Mouse (Mus musculus): ENCODE data around the gene Art5. TPM values are rescaled to one million over a fixed set of nuclear protein-coding genes. Genes with fewer than 3 reads are reported as not detected.

The Art5 gene
- not detected for total RNA-seq (2021)

DNA sequence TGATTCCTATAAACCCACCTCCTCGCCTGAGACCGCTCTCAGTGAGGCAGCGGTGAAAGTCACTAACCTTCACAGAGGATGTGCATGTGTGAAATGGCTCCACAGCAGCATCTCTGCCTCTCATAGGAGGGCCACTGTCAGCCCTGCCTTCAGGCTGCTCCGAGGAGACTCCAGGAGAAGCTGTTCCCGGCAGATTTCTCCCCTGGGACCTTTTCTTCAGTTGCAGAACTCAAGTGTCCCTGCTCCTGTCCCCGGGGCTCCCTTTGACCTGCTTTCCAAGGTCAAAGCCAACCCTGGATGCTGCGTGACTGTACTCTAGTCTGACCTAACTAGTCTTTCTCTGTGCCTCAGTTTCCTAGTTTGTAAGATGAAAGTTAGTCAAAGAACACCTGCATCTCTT lies at the start of gene Art5:
TSS of gene Art5 (minus strand) at position 319 of the 400 bp plus-strand sequence.
- no peak for DNase-seq

DNA sequence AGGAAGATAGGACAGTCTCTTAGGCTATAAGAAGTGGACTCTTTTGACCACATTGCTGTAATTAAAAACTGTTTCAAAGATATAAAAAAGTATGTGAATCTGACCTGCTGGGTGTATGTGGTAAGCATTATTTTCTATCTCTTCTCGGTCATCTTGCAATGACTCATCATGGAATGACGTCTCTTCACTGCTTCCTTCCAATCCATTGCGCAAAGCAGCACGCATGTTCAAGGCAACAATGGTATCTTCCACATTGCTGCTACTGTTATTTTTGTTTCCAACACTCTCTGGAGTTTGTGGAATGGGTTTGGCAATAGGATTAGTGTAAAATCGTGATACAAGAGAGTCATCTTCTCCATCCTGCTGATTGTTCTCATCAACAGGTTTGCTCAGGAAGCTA lies 44.4 kb upstream of the Art5 start:
- no peak for DNase-seq

DNA sequence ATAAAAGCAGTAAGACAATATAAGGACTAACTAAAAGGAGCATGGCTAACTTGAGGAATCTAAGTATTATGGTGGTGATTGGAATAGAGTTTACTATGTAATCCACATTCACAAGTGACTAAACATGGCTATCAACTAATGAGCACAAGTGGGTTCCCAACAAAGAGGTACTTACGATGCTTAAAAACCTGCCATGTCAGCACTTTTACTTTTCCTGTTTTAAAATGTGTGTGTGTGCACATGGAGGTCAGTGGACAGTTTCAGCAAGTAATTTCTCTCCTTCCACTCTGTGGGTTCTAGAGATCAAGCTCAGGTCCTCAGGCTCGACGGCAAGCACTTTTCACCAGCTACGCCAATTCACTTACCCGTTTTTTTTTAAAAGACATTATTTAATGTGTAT lies 28.6 kb upstream of the Art5 start:
- DNase-seq: no peak

DNA sequence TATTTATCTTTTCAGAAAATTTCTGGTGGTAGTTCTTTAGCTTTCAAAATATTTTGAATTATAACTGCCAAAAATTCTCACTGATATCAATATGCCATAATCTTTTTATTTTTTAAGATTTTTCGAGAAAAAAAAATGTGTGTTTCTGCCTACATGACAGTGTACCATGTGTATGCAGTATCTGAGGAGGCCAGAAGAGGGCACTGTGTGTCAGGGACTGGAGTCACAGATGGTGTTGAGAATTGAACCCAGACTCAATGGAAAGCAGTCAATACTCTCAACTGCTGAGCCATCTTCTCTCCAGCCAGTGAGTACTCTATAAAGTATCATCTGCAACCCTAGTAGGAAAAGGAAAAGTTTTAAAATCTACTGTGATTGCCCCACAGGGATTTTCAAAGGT lies 28.2 kb upstream of the Art5 start:
- no peak for DNase-seq

DNA sequence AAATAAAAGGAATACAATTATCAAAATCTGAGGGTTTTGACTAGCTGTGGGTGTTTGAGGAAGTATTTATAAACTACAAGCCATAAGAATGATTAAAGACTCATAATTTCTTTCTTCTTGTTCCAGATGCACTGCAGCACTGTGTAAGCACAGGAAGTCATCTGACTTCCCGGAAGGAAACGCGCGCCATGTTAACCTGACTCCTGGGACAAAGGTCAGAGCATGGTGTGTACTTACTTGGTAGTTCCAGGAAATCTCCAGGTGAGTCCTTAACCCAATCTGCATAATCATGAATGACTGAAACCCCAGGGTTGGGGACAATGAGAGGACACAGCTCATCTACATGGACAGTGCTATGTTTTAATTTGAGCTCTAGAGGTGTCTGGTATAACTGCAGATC lies 23.1 kb upstream of the Art5 start:
- no peak for DNase-seq

DNA sequence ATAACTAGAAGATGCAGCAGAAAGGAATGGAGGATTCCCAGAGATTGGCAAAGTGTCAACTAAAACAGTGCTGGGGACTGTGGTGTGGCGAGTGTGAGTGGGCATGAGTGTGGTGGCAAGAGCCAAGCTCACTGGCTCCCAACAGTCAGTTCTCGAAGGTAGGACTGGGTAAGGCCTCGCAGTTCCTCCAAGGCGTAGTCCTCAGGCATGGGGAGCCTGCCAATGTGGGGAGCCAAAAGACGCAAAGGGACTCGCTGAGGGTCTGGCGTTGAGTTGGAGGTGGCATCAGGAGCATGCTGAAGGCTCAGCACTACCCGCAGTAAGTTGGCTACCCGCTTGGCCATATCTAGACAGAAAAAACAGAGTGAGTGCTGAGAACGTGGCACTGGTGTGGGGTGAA lies 11.0 kb upstream of the Art5 start:
- DNase-seq: no peak

DNA sequence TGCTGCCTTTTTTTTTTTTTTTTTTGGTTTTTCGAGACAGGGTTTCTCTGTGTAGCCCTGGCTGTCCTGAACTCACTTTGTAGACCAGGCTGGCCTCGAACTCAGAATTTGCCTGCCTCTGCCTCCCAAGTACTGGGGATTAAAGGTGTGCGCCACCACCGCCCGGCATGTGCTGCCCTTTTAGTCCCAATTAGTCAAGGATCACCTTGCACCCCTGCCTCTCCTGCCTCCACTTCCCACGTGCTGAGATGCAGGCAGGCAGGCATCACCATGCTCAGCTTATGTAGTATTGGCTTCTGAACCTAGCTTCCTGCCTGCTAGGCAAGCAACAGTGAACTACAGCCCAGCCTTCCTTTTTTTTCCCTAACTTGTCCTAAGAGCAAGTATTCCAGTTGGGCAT lies 8.1 kb upstream of the Art5 start:
- no peak for DNase-seq

DNA sequence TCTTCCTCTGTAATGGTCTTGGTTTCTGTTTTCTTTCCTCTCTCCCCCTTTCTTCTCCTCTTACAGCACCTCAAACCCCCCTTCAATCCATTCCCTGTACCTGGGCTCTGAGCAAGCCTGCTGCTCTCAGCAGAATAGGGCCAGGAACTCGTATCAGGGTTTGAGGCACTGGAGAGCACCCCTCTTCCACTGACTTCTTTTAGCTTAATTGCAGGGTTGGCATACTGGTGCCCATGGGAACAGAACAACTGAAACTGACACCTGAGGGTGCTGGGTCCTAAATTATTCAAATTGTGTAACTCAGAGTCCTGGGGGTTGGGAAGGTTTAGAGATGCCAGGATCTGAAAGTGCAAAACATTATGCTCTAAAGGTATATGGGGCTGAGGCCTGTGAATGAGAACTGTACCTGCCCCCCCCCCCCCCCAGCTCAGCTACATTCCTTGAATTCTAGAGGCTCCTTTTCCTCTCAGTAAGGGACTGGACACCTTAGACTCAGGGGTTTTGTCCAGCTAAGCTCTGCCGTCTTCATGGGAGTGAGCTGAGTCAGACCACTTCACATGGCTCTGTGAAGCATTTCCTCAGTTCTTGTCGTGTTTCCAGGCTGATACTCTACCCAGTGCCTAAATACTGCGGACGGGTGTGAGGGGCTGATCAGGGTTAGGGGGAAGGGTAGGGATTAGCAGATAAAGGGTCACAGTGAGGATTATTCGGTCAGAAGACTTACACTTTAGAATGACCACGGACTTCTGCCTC lies 7.5 kb upstream of the Art5 start, which contains the start of gene Chrna10:
TSS of gene Chrna10 (minus strand) at position 250 of the 753 bp plus-strand sequence.
- DNase-seq: no peak

DNA sequence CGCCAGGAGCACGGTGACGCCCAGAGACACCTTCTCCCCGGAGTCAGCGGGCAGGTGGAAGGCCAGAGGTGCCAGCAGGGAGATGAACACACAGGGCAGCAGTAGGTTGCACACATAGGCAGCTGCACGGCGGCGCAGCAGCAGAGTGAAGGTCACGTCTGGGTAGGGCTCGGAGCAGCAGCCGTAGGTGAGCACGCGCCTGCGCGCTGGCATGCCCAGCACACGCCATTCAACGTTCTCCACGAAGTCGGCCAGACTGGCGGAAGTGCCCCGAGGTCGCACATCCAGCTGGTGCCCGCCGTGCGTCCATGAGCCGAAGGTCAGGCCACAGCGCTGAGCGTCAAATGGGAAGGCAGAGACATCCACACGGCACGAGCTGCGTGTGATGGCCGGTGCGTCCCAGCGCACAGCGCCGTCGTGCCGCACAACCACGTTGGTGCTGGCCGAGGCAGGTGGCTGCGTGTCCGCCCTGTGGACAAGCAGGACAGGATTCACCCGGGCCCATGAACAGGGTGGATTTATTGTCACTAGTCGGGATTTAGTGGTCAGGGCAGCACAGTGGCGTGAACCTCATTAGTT lies 4.0 kb upstream of the Art5 start:
- DNase-seq: no peak

DNA sequence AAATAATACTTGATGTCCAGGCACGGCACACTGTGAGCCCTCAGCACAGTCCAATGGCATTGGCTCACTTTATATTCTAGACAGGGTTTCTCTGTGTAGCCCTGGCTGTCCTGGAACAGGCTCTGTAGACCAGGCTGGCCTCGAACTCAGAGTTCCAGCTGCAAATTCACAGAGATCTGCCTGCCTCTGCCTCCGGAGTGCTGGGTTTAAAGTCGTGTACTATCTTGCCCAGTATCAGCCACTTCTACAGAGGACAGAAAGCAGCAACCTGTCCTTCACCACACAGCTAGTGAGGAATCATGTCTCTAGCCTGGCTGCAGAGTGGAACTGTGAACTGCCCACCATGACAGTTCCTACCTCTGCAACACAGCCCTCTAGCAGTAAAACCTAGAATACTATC lies 457 bp upstream of the Art5 start:
- DNase-seq: no peak

DNA sequence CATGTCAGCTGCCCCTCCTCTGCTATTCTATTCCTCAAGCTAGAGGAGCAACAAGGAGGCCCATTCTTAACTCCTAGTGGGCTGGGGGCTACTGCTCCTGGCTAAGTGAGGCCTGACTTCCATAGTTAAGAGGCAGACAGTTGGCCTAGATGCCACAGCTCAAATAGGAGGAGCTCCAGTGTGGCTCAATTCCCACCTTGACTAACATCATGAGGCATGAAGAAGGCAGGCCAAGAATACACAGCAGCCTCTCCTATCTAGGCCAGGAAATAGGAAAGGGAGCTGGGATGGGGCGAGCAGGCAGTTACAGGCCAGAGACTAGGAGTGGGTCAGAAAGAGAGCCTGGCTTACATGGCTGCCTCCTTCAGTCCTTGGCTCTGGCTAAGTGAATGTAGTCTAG lies 1.1 kb downstream of the Art5 start:
- DNase-seq: no peak

DNA sequence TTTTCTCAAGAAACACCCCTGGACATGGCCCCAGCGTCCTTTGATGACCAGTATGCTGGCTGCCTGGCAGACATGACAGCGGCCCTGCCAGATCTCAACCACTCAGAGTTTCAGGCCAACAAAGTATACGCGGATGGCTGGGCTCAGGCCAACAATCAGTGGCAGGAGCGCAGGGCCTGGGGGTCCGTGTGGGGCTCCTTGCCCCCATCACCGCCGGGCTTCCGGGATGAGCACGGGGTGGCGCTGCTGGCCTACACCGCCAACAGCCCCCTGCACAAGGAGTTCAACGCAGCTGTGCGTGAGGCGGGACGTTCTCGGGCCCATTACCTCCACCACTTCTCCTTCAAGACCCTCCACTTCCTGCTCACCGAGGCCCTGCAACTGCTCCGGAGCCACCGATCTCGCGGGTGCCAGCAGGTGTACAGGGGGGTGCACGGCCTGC lies 2.6 kb downstream of the Art5 start:
- no peak for DNase-seq

DNA sequence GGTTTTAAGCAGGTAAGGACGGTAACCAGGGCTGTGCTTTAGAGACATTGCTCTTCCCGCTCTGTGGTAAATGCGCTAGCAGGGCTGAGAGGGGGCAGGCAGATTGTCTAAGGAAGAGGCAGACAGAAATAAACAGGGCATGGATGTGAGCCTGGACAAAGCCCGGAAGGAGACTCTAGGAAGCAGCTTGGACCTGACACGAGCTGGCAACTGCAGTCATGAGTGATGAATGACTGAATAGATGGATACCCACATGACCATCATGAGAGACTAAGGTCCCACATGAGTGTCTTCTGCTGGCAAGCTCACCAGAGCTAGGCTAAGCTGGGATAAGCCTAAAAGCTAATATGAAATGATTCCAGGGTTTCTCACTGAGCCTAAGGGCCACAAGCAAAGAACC lies 5.2 kb downstream of the Art5 start:
- no peak for DNase-seq

DNA sequence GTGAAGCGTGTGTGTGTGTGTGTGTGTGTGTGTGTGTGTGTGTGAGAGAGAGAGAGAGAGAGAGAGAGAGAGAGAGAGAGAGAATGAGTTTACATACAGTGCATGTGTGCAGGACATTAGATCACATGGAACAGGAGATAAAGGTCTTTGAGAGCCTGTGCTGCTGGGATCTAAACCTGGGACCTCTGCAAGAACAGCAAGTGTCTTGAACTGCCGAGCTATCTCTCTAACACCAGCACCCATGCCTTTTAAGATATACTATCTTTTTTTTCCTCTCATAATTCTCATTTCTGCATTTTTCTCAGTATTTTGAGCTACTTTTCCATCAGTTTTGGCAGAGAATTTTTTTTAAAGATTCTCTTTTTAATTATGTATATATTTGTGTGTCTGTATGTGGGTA lies 5.7 kb downstream of the Art5 start:
- no peak for DNase-seq

DNA sequence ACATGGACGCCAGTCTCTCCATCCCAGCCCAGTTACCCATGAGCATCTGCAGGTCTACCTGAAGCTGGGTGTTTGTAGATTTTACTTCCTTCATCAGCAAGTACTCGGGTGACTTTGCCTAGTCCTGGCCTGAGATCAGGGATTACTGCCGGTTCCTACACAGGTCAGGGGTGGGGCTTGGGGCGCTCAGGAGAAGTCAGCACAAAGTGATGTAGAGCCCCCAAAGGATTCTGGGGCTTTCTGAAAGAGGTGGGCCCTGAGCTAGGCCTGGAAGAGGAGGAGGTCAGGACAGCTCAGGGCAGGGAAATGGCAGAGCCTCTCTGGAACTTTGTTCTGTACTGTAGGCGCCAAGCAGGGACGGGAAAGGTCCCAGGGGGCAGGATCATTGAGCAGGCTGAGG lies 6.6 kb downstream of the Art5 start:
- DNase-seq: no peak

DNA sequence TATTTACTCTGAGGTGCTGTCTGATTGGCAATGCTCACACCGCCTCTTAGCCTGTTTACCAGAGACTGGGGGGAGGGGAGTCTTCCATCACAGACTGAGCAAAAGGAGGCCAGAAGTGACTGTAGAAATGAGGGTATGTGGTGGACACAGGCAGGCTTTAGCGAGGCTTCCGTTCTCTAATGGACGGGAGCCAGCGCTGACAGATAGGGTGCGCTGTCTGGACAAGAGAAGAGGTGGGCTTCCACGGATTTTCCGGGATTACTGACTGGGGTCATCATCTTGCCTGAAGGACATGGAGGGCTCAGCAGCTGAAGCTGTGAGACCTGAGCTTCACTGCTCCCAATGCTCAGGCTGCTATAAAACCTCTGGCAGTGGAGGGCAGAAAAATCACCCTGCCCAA lies 7.0 kb downstream of the Art5 start:
- DNase-seq: no peak

DNA sequence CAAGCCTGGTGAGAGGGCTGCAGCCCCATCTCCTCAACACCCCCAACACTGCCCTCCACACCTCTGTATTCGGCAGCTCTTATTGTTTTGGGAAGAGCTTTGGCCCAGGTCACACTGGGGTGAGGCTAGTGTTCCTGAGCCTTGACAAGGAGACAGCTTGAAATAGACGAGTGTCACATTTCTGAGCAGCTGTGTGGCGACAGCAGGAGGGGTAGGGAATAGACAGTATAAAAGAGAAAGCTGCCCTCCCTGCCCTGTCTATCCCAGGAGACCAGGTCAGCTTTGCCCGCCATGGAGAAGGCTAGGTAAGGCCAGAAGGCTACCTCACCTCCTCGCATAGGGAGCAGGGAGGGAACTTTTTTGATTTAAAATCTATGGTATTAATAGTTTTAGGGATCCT lies 7.8 kb downstream of the Art5 start, which contains the start of gene Art1:
TSS of gene Art1 (plus strand) at position 257 of the 400 bp plus-strand sequence.
- DNase-seq: no peak

DNA sequence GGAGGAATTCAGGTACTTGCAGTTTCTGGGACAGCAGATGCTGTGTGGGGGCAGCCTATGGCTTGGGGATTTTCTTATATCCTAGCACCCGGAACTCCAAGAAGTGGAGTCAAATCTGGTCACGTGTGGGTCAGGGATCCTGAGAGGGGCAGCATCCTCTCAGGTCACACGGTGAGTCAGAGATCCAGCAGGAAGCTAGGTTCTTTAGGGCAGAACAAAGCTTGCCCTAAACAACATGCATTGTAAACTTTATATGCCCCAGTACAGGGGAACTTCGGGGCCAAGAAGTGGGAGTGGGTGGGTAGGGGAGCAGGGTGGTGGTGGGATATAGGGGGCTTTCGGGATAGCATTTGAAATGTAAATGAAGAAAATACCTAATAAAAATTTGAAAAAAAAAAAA lies 8.4 kb downstream of the Art5 start:
- DNase-seq: no peak

DNA sequence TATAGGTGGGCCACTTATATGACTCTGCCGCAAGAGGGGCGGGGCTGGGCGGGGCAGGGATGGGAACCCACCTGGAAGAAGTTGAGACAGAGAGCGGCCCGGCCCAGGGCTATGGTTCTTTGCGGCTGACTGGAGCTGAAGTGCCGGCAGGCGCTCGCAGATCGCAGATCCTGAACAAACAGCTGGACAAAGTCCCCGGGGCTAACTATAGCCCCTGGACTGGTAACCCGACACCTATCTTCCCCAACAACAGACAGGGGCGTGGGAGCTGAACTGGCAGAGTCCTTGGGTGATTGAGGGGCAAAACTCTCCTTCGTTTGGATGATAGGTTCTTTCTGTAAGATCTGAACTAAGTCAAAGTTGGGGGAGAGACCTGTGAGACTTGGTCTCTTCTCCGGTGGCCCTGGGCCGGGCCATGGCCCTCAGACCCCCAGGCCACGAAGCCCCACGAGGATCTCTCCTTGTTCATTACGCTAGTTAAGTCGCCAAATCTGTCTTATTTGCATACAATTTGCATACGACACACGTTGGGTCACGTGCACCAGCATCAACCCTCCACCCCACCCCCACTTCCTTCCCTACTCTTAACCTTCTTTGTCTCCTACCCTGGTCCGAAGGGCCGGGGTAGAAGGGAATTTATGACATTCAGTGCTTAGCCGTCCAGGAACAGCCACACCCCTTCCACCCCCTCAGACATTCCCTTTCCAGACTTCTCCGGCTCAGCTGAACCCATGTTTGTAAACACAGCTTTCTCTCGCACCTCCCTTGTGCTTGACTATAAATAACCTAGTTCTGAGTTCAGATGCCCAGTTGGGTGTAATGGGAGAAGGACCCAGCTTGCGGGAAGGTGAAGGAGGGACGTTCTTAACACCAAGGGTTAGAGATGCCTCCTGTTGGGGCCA lies 9.3 kb downstream of the Art5 start:
- DNase-seq: no peak

DNA sequence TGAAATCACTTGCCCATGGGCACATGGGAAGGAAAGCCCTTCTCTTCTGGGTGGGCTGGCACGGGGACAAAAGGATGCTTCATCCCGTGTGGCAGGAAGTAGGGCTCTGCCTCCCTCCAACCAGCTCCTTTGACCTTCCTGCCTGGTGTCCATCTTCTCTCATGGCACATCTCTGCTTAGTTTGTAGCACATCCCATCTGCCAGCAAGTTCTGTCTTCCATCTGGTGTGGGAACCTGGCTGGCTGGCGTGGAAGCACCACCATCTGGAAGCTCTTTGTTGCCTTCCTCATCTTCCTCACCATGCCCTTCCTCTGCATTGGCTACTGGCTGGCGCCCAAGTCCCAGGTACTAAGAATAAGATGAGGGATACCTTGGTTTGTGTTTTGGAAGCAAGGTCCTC lies 22.0 kb downstream of the Art5 start:
- DNase-seq: no peak

DNA sequence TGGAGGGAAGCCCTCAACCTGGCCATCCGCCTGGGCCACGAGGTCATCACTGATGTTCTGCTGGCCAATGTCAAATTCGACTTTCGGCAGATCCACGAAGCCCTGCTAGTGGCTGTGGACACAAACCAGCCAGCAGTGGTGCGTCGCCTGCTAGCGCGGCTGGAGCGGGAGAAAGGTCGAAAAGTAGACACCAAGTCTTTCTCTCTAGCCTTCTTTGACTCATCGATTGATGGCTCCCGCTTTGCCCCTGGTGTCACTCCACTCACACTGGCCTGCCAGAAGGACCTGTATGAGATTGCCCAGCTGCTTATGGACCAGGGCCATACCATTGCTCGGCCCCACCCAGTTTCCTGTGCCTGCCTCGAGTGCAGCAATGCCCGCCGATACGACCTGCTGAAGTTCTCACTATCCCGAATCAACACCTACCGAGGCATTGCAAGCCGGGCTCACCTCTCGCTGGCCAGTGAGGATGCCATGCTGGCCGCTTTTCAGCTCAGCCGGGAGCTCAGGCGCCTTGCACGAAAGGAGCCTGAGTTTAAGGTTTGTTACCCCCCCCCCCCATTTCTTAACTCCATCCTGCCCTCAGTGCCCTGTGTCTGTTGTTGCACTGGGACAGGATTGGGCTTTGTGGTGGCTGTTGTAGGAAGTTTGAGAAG lies 25.1 kb downstream of the Art5 start:
- DNase-seq: no peak

DNA sequence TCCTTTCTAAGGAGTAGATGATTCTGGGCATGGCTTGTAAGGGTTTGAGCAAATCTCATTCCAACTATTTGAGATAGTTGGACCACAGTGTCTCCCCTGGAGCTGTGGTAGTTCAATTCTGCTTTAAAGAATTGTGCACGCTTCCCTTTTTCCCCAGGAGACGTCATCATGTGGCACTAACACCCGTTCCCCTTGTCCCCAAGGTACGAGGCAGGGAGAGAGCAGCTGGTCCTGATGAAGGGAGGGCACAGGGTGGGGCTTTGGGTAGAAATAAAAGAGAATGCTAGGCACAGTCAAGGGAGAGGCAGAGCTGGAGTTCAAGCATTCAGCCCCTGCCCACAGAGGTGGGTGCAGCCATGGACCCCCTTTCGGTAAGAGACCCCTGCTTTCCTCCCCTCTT lies 26.5 kb downstream of the Art5 start, which contains the start of gene Trpc2:
TSS of gene Trpc2 (plus strand) at position 301 of the 400 bp plus-strand sequence.
- DNase-seq: no peak

DNA sequence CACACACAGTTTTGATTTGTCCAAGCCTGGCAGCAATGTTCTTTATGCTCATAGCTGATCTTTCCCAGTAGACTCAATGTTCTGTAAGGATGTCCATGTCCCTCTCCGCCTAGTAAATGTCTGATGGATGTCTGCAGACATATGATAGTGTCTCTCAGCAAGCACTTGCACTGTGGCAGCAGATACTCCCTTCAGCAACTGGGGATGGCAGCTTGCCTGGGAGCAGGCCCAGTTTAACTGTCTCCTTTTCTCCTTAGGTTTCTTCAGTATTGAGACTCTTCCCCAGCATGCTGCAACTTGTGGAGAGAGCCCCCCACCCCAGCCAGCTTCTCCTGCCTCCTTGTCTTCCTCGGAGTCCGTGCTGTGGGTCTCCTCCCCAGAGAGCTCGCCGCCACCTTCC lies 27.5 kb downstream of the Art5 start:
- DNase-seq: no peak
